Mouse (Mus musculus) adrenal gland, postnatal 36 days (tissue): ENCODE data around the gene Ang4. TPM values are rescaled to one million over a fixed set of nuclear protein-coding genes. Genes with fewer than 3 reads are reported as not detected.
"Not testable (repeated sequence)": the region's sequence is repeated elsewhere in the genome, so short reads cannot be mapped to it uniquely, and the experiment has no call there.

Source experiments
- DNase-seq, 2 experiments: peaks; one replicate each; pipeline ENCODE4 v3.0.0; 2021; ENCODE audit warnings: mixed read lengths in 1 of 2
- long read RNA-seq, 2 experiments: library from polyadenylated mRNA; stranded (forward); transcript quantifications; one replicate each; pipeline ENCODE4 v2.0.0; 2021; ENCODE audit warnings: borderline sequencing depth in 2 of 2
- total RNA-seq, 2 experiments: library from RNA; stranded (reverse); gene quantifications; 2 replicates each; pipeline ENCODE4 v1.2.3; 2021

The Ang4 gene
- under 1 TPM in 1 of 2 experiments, not detected in 1; 0.46 TPM for total RNA-seq
- long read RNA-seq, experiment 1: 0 reads
- long read RNA-seq, experiment 2: 0 reads

- DNase-seq: no peak
Observed at GRCm38 (mm10) chr14:51773490-51773889, at the start of gene Ang4. Gene Ang4 (minus strand): TSS chr14:51773590.

- DNase-seq: no peak
Observed at GRCm38 (mm10) chr14:51799746-51800145, 26.4 kb upstream of the Ang4 start, which contains the start of gene AY358078. Gene AY358078 (plus strand): TSS chr14:51800046.

GRCm38 (mm10) chr14:51794106-51794505, 20.7 kb upstream of the Ang4 start:
- no peak for DNase-seq

GRCm38 (mm10) chr14:51789196-51789595, 15.8 kb upstream of the Ang4 start:
- DNase-seq: no peak

GRCm38 (mm10) chr14:51787061-51787460, 13.7 kb upstream of the Ang4 start:
- no peak for DNase-seq

GRCm38 (mm10) chr14:51786335-51786734, 12.9 kb upstream of the Ang4 start:
- DNase-seq: no peak

GRCm38 (mm10) chr14:51778865-51779481, 5.6 kb upstream of the Ang4 start:
- DNase-seq: no peak

- no peak for DNase-seq
Observed at GRCm38 (mm10) chr14:51777791-51778190, 4.4 kb upstream of the Ang4 start.

- DNase-seq: not testable (repeated sequence)
Observed at GRCm38 (mm10) chr14:51771378-51771777, 2.0 kb downstream of the Ang4 start.

GRCm38 (mm10) chr14:51755944-51756343, 17.4 kb downstream of the Ang4 start:
- no peak for DNase-seq

GRCm38 (mm10) chr14:51740347-51741170, 32.8 kb downstream of the Ang4 start:
- peak; percentile 11 to 26 for DNase-seq

GRCm38 (mm10) chr14:51739150-51739993, 34.0 kb downstream of the Ang4 start:
- no peak for DNase-seq

GRCm38 (mm10) chr14:51738411-51739149, 34.8 kb downstream of the Ang4 start:
- DNase-seq: no peak

GRCm38 (mm10) chr14:51737967-51738366, 35.4 kb downstream of the Ang4 start:
- DNase-seq: no peak

- no peak for DNase-seq
Observed at GRCm38 (mm10) chr14:51717083-51717482, 56.3 kb downstream of the Ang4 start, which contains the start of gene Gm5800. Gene Gm5800 (minus strand): TSS chr14:51717183.

Other genes starting within 250 kb of the Ang4 start
- not detected for gene Gm5622, start 220.8 kb downstream of the Ang4 start, total RNA-seq
- not detected for gene Gm17175, start 199.5 kb downstream of the Ang4 start, total RNA-seq
- gene Gm17174, start 181.5 kb downstream of the Ang4 start, total RNA-seq: not detected
- not detected for gene Gm17078, start 162.3 kb downstream of the Ang4 start, total RNA-seq
- gene Gm4181, start 137.9 kb downstream of the Ang4 start, total RNA-seq: not detected
- not detected for gene Gm17079, start 78.1 kb downstream of the Ang4 start, total RNA-seq
- gene Gm5800, start 56.4 kb downstream of the Ang4 start, total RNA-seq: not detected
- gene AY358078, start 26.5 kb upstream of the Ang4 start, total RNA-seq: not detected
- not detected for gene Ear6, start 80.1 kb upstream of the Ang4 start, total RNA-seq
- 10 to 100 TPM; 22.1 to 39.7 TPM for gene Mettl17, start 111.3 kb upstream of the Ang4 start, total RNA-seq
- under 1 TPM; 0.33 to 0.99 TPM for gene Slc39a2, start 119.3 kb upstream of the Ang4 start, total RNA-seq
- gene Ndrg2, start 140.6 kb upstream of the Ang4 start, total RNA-seq: 100 to 1,000 TPM; 233 to 255 TPM
- gene Tppp2, start 144.8 kb upstream of the Ang4 start, total RNA-seq: not detected
- not detected for gene Rnase13, start 149.2 kb upstream of the Ang4 start, total RNA-seq
- gene Arhgef40, start 211.1 kb upstream of the Ang4 start, total RNA-seq: 10 to 100 TPM; 46.6 to 51.6 TPM
- 1 to 10 TPM; 1.7 to 2.5 TPM for gene Tmem253, start 242.1 kb upstream of the Ang4 start, total RNA-seq
- gene Zfp219, start 247.1 kb upstream of the Ang4 start, total RNA-seq: 10 to 100 TPM; 51.9 to 62.1 TPM